Mouse (Mus musculus): ENCODE results near the gene Jund. TPM values are rescaled to one million over a fixed set of nuclear protein-coding genes. Genes with fewer than 3 reads are reported as not detected.

Jund gene
- total and polyA plus RNA-seq, 3 experiments = 191 to 283 (median 279) TPM

DNA sequence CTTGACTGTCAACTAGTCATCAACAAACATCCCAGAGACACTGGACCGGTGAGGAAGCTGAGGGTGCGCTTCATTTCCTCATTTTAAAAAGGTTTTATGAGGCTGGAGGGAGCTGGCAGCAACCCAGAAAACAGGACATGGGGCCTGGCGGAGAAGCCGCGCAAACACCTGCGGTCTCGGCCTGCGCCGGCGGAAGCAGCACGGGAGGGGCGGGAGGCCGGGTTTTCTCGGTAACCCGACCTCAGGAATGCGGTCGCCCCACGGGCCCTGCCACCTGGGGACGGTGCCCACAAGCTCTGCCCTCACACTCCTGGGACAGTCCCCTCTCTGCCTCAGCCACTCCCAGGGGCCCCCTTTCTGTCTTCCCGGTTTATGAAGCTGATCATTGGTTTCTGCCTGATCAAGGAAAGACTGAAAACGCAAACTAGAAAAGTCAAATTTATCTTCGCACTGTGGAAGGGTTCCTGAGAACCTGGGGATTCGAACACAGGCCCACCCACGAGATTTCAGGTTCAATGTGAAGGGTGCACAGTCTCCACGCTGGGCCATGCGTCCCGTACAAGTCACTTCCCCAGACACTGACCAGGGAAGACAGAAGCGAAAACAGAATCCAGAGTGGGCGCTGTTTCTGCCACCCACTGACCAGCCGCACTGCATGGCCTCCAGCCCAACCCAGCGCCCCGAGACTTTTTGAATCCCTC is 3.3 kb upstream of the Jund start (continued):
- peak; percentile 81 for TF ChIP-seq CHD2 (IDR thresholded peaks at IDR 0.05; ENCODE audit: low read length)
- TF ChIP-seq IRF4 (IDR thresholded peaks at IDR 0.05; ENCODE audit: low read depth, low read length) = peak; percentile 92
- TF ChIP-seq NRF1 (IDR thresholded peaks at IDR 0.05; ENCODE audit: low read depth, low read length) = peak; percentile 69
- no peak for TF ChIP-seq SMC3 (IDR thresholded peaks at IDR 0.05; ENCODE audit: low read depth, low read length)
- TF ChIP-seq JUND (conservative IDR thresholded peaks at IDR 0.05; ENCODE audit: low read depth, low read length) = peak; percentile 15; the same call in 1 of the 2 replicates
- peak; percentile 90; the same call in 1 of the 2 replicates for TF ChIP-seq UBTF (IDR thresholded peaks at IDR 0.05; ENCODE audit: low read depth, low read length)

DNA sequence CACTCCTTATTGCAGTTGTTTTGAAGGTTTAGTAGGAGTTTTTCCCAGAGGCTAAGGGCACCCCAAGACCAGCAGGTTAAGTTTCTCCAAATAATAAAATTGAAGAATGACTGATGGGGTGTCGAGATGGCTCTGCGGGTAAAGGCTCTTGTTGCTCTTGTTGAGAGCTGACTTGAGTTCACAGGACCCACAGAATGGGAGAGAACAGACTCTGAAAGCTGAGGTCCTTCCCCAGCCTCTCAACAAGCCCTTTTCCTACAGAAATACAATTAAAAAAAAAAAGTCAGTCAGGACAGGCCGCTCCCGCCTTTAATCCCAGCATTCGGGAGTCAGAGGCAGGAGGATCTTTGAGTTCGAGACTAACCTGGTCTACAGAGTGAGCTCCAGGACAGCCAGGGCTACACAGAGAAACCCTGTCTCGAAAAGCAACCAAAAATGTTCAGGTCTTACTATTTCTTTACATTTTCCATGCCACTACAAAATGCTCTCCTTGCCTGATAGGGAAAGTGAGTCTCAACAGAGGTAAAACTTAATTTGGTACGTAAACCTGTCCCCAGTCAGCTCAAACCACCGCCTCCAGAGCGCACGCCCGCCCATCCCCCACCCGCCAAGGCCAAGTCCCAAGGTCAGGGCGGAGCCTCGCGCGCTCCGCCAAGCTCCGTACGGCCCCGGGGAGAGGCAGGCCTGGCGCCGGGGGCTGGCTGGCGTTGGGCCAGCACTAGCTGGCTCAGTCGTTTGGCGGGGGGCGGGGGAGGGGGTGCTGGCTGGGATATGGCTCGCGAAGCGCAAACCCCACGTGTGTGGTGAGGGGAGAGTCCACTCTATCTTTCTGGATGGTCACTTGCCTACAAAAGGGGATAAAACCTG is 2.5 kb upstream of the Jund start:
- peak overlapping the region in 2 of 3 experiments; percentile 27 to 43 for H3K4me3 ChIP-seq (replicated peaks in 1 of 3; ENCODE audit: low read depth in 2 of 3, low read length in 2 of 3, poor library complexity in 1 of 3)
- H3K4me1 ChIP-seq (ENCODE audit: control insufficient read depth in 1 of 2, insufficient read depth in 2 of 2) = peaks cover 18 to 56% of the 10 kb centered on the region in 2 experiments
- DNase-seq (ENCODE audit: extremely low read depth) = peak; percentile 88
- peaks cover 0 to 7% of the 10 kb centered on the region in 2 experiments for H3K36me3 ChIP-seq (replicated peaks in 1 of 2; ENCODE audit: control insufficient read depth in 1 of 2, insufficient read depth in 1 of 2, low read length in 1 of 2)
- H3K27me3 ChIP-seq (replicated peaks) = no peaks in the 10 kb centered on the region
- in situ Hi-C loops (cut with MboI; ENCODE audit: low pct_ligation_motif_present, low pct_unique_long_range_greater_than_20kb, low sequenced_read_pairs) = no loop called here
- peak overlapping the region; percentile 79 for H3K4me2 ChIP-seq (ENCODE audit: insufficient read depth, low read depth, poor library complexity, severe bottlenecking)
- H3K27ac ChIP-seq (ENCODE audit: insufficient read depth, low read depth) = peak overlapping the region; percentile 99
- no peaks in the 10 kb centered on the region for H3K9me3 ChIP-seq (replicated peaks; ENCODE audit: low read length)
- dilution Hi-C loops (cut with MboI; ENCODE audit: extremely low pct_ligation_motif_present, extremely low pct_unique_long_range_greater_than_20kb, low sequenced_read_pairs) = no loop called here
- H3K9ac ChIP-seq (ENCODE audit: insufficient read depth, low read depth) = peak overlapping the region; percentile 83
- peaks cover 17% of the 10 kb centered on the region for H3K79me2 ChIP-seq (replicated peaks; ENCODE audit: control insufficient read depth, extremely low read depth, insufficient read depth, poor library complexity, severe bottlenecking)
- TF ChIP-seq USF2 (conservative IDR thresholded peaks at IDR 0.05; ENCODE audit: low read depth, low read length) (no peak), CHD1 (IDR thresholded peaks at IDR 0.05; ENCODE audit: low read depth, low read length) (no peak), MAX (IDR thresholded peaks at IDR 0.05; ENCODE audit: low read length) (no peak; the same call in 1 of the 2 replicates), NELFE (IDR thresholded peaks at IDR 0.05; ENCODE audit: low read depth, low read length) (peak; percentile 6; the same call in 1 of the 2 replicates), JUND (conservative IDR thresholded peaks at IDR 0.05; ENCODE audit: low read depth, low read length) (no peak; the same call in 1 of the 2 replicates), TCF12 (IDR thresholded peaks at IDR 0.05; ENCODE audit: low read depth, low read length) (peak; percentile 84), MAZ (IDR thresholded peaks at IDR 0.05; ENCODE audit: low read depth, low read length) (peak; percentile 52), USF1 (IDR thresholded peaks at IDR 0.05; ENCODE audit: low read depth, low read length) (no peak), BHLHE40 (IDR thresholded peaks at IDR 0.05; ENCODE audit: low read depth, low read length) (peak; percentile 36; the same call in 1 of the 2 replicates), CHD2 (IDR thresholded peaks at IDR 0.05; ENCODE audit: low read length) (peak; percentile 88), JUN (IDR thresholded peaks at IDR 0.05; ENCODE audit: insufficient read depth, low read depth, low read length) (no peak), KAT2A (IDR thresholded peaks at IDR 0.05; ENCODE audit: insufficient replicate concordance, low read length) (no peak), SMC3 (IDR thresholded peaks at IDR 0.05; ENCODE audit: low read depth, low read length) (no peak), POLR2A (IDR thresholded peaks at IDR 0.05; ENCODE audit: low read depth, low read length) (peak; percentile 27; the same call in 1 of the 2 replicates), MYC (IDR thresholded peaks at IDR 0.05; ENCODE audit: low read depth, low read length) (no peak), IRF4 (IDR thresholded peaks at IDR 0.05; ENCODE audit: low read depth, low read length) (peak; percentile 11; the same call in 1 of the 2 replicates), ZC3H11A (IDR thresholded peaks at IDR 0.05; ENCODE audit: low read depth, low read length) (no peak), ELF1 (IDR thresholded peaks at IDR 0.05; ENCODE audit: low read depth, low read length) (no peak), ZMIZ1 (IDR thresholded peaks at IDR 0.05; ENCODE audit: low read depth, low read length) (no peak), GABPA (IDR thresholded peaks at IDR 0.05; ENCODE audit: insufficient replicate concordance, low read depth, low read length) (no peak), PAX5 (IDR thresholded peaks at IDR 0.05; ENCODE audit: low read length) (no peak), UBTF (IDR thresholded peaks at IDR 0.05; ENCODE audit: low read depth, low read length) (no peak; the same call in none of the 2 replicates), ZKSCAN1 (IDR thresholded peaks at IDR 0.05; ENCODE audit: borderline replicate concordance, low read depth, low read length) (no peak), RCOR1 (conservative IDR thresholded peaks at IDR 0.05; ENCODE audit: low read depth, low read length) (no peak), POLR2AphosphoS2 (IDR thresholded peaks at IDR 0.05; ENCODE audit: low read depth, low read length) (no peak), HCFC1 (IDR thresholded peaks at IDR 0.05; ENCODE audit: low read depth, low read length) (no peak; the same call in 1 of the 2 replicates), ETS1 (conservative IDR thresholded peaks at IDR 0.05; ENCODE audit: low read depth, low read length) (no peak), SIN3A (IDR thresholded peaks at IDR 0.05; ENCODE audit: low read length) (no peak), ZNF384 (IDR thresholded peaks at IDR 0.05; ENCODE audit: low read depth, low read length) (no peak), CTCF (conservative IDR thresholded peaks at IDR 0.05 in 1 of 2, IDR thresholded peaks at IDR 0.05 in 1 of 2; ENCODE audit: low read depth in 2 of 2, low read length in 2 of 2) (no peak), NRF1 (IDR thresholded peaks at IDR 0.05; ENCODE audit: low read depth, low read length) (peak; percentile 54; the same call in 1 of the 2 replicates), RAD21 (IDR thresholded peaks at IDR 0.05; ENCODE audit: low read depth, low read length) (no peak), TBP (conservative IDR thresholded peaks at IDR 0.05; ENCODE audit: low read depth, low read length) (peak; percentile 58; the same call in 1 of the 2 replicates)

Measured in CH12.LX (cell line).